Mouse (Mus musculus): Measurements from ENCODE around the gene V1rd19. TPM values are rescaled to one million over a fixed set of nuclear protein-coding genes. Genes with fewer than 3 reads are reported as not detected.
"Not testable (repeated sequence)": the region's sequence is repeated elsewhere in the genome, so short reads cannot be mapped to it uniquely, and the experiment has no call there.

Gene V1rd19
- total RNA-seq (2021), result not detected
- long read RNA-seq, experiment 1, result 0 reads
- long read RNA-seq, experiment 2, result 0 reads

GRCm38 (mm10) chr7:24001391-24001790 is at the start of gene V1rd19:
V1rd19 (plus strand) TSS chr7:24001691.
- DNase-seq (ENCODE audit: low spot score in 2 of 2), result no peak
- intact Hi-C loops (cut with DNase I), result no loop called here

GRCm38 (mm10) chr7:23968044-23968443 is 33.4 kb upstream of the V1rd19 start:
- intact Hi-C loops (cut with DNase I), result loop anchor here (5.0 to 10.0 kb wide), 2 partner anchors 317 to 334 kb away; partner anchors contain the start of gene Zfp61

DNA sequence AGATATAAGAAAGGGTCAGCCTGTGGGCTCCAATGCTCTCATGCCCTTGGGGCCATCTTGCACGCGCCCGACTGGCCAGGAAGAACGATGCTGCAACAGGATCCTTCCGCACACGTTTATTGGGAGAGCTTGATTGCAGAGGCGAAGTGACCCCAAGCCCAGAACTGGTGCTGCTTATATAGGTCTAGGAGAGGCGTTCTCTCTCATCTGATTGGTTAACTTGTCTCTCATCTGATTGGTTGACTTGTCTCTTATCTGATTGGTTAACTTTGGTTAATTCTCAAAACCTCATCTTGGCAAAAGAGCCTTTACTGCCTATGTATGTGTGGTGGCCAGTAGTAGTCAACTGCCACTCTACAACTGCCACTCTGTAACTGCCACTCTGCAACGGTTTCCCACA is 27.2 kb upstream of the V1rd19 start, which contains the start of gene Vmn1r181:
Gene Vmn1r181, plus strand, starts transcription at position 301 of the 400 bp plus-strand sequence.
- intact Hi-C loops (cut with DNase I), result not testable (repeated sequence)

More at GRCm38 (mm10) chr7:23968044-23968443, 33.4 kb upstream of the V1rd19 start:
- peak; percentile 3 to 10 for DNase-seq (ENCODE audit: low spot score in 2 of 2)

DNA sequence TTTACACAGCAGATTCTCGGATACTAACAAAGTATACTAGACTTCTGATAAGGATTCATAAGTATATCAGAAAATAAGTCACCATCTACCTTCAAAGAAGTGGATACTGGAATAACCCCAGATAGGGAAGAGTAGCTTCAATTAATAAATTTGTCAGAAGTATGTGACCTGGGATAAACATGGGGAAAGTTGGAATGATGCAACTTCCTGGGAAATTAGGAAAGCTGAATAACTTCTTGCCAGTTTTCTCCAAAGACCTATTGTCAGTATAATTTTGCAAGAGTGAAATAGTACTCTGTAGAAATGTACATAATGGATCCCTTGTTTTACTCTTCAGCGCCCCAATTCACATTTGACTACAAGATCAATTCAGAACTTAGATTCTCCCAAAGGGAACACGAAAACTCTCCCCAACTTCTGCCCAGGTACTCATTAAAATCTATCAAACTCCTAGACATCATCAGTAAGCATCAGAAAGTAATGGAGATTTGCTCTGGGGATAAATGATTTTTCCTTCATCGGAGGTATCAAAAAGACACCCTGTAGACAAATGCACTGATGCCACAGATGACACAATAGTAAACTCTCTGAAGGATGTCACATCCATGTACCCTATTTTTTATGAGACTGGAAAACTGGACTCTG is 51.3 kb downstream of the V1rd19 start, which contains the start of gene Vmn1r183:
Gene Vmn1r183, plus strand, starts transcription at position 595 of the 645 bp plus-strand sequence.
- no peak for DNase-seq (ENCODE audit: low spot score in 2 of 2)
- intact Hi-C loops (cut with DNase I), result no loop called here

More for the DNA sequence above, 27.2 kb upstream of the V1rd19 start, which contains the start of gene Vmn1r181:
- DNase-seq (ENCODE audit: low spot score in 2 of 2), result not testable (repeated sequence)

Other genes starting within 250 kb of the V1rd19 start
- gene Vmn1r174, start 249.4 kb upstream of the V1rd19 start, total RNA-seq (2021), result not detected
- gene Vmn1r175, start 191.0 kb upstream of the V1rd19 start, total RNA-seq (2021), result not detected
- gene Vmn1r176, start 164.3 kb upstream of the V1rd19 start, total RNA-seq (2021), result not detected
- not detected for gene Vmn1r177, start 135.2 kb upstream of the V1rd19 start, total RNA-seq (2021)
- gene Vmn1r178, start 109.7 kb upstream of the V1rd19 start, total RNA-seq (2021), result not detected
- not detected for gene Vmn1r179, start 74.7 kb upstream of the V1rd19 start, total RNA-seq (2021)
- not detected for gene Vmn1r180, start 51.1 kb upstream of the V1rd19 start, total RNA-seq (2021)
- not detected for gene Vmn1r181, start 27.1 kb upstream of the V1rd19 start, total RNA-seq (2021)
- not detected for gene Vmn1r183, start 51.6 kb downstream of the V1rd19 start, total RNA-seq (2021)
- gene Zfp180, start 80.2 kb downstream of the V1rd19 start, total RNA-seq (2021), result 10 to 100 TPM; 29.5 to 31.7 TPM
- gene Zfp112, start 110.6 kb downstream of the V1rd19 start, total RNA-seq (2021), result 1 to 10 TPM; 7.5 to 9.1 TPM
- 10 to 100 TPM; 20.2 to 22.8 TPM for gene Zfp235, start 132.5 kb downstream of the V1rd19 start, total RNA-seq (2021)
- 1 to 10 TPM; 3.7 TPM for gene Zfp114, start 173.4 kb downstream of the V1rd19 start, total RNA-seq (2021)
- gene Zfp111, start 209.8 kb downstream of the V1rd19 start, total RNA-seq (2021), result 10 to 100 TPM in 1 of 2 experiments, 1 to 10 TPM in 1; 8.7 to 12.2 TPM
- gene Zfp109, start 235.9 kb downstream of the V1rd19 start, total RNA-seq (2021), result 1 to 10 TPM; 6.3 to 7.0 TPM

Data from left cerebral cortex, postnatal 14 days (tissue).